Mouse (Mus musculus) spleen, postnatal 14 days (tissue): ENCODE measurements around the gene Tmem37.

Source experiments
- DNase-seq, 2 experiments: peaks; one replicate each; pipeline ENCODE4 v3.0.0; 2021 to 2022; ENCODE audit warnings: low spot score in 2 of 2

Tmem37 gene

DNA sequence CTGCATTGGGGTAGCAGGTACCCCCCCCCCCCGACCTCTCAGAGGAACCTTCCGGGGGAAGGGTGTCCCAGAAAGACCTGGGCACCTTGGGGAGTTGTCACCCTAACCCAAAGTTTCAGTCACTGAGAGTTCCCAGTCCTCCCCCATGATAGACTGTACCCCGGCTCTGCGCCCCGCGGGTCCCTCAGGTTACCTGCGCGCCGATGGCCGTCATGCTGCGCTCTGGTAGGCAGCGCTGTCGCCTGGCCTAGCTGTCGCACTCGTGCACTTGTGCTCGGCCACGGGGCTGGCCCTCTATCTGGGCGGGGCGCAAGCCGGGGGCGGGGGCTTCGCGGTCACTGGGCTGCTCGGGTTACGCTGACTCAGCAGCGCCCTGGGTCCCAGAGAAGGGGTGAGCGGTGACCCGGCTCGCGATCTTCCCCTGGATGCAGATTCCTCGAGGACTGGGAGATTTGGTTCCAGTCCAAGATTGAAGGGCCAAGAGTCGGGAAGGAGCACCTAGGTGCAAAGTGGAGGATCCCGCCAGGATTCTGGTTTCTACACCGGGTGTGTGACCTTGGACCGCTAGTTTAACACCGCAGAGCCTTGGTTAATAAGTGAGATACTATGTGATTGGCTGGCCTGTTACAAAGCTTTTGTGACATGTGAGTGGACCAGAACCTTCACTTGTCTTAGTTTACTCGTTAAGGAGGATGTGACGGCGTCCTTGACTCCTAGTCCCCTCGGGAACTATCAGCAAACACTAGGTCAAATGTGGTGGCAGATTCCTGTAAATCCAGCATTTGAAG, at the start of gene Tmem37:
Tmem37 (minus strand) TSS at position 556 of the 788 bp plus-strand sequence.
- no peak for DNase-seq

DNA sequence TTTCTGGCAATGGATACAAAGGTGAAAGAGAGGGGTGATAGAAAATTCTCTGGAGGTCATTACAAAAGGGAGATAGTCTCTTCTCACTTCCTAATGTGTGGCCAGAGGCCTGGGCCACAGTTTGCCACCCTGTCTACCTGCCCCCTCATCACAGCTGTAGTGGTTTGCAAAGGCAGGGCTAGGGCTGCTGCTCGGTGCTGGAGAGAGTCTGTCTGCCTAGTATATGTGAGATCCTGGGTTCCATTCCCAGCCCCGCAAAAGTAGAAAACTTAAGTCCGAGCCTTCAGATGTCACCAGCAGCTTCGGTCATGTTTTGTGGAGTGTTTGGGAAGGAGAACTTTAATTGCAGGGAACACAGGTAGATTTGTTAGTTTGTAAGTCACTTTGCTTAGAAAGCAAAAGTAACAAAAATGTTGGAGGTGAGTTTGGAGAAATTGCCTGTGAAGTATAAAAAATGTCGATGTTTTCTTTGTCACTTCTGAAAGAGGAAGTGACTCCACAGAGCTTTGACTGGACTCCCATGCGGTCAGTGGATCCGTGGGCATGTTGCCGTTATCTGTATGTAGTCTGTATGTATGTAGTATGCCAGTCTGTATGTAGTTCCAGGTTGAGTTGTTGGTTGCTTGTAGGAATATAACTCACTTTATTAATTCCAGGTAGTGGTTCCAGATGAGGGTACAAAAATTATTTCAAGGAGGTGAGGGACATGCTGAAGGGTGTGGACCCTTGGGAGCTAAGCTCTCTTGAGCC, 48.9 kb upstream of the Tmem37 start:
- DNase-seq = no peak

GRCm38 (mm10) chr1:120121930-120122530, 48.2 kb upstream of the Tmem37 start:
- DNase-seq = no peak

- DNase-seq = peak; percentile 90 to 91
These were observed 47.3 kb upstream of the Tmem37 start, which contains the start of the genes Dbi and 3110009E18Rik for GRCm38 (mm10) chr1:120120969-120121811. Gene Dbi (minus strand): TSS chr1:120121078. Gene 3110009E18Rik (plus strand): TSS chr1:120121187.

GRCm38 (mm10) chr1:120120141-120120968, 46.5 kb upstream of the Tmem37 start:
- DNase-seq = no peak

DNA sequence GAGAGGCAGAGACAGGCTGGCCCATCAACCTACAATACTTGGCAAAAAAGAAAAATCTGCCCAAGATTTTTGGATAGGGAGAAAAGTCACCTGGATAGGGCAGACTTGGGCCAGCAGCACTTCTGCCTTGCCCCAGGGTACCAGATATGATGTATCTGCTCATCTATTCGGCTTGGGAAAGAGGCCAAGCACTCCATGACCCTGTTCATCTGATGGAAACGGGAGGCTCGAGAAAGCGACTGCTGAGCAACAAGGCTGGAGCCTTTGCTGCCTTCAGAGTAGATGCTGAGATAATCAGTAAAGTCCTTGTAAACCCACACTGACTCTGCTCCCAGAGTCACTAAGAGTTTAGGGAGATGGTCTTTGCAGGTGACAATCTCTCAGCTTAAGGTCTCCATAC, 45.5 kb upstream of the Tmem37 start:
- no peak for DNase-seq

GRCm38 (mm10) chr1:120118854-120119253, 45.0 kb upstream of the Tmem37 start:
- no peak for DNase-seq

DNA sequence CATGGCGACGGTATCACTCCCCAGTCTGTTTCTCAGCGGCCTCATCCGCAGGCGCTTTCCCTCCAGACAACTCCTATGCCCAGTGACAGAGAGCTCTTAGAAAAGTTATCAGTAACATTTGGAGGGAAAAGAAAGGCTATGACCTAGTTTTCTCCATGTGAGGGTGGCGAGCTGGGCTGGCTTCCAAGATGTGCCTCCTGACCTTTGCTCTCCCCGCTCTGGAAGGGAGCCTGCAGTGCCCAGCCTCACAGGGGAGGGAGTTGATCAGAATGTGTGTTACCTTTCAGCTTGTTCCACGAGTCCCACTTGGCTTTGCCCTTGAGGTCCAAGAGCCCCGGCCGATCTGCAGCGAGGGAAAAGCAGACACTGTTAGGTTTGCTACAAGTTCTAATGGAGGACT, 42.2 kb upstream of the Tmem37 start:
- DNase-seq = no peak

GRCm38 (mm10) chr1:120115671-120116081, 41.8 kb upstream of the Tmem37 start:
- DNase-seq = no peak

DNA sequence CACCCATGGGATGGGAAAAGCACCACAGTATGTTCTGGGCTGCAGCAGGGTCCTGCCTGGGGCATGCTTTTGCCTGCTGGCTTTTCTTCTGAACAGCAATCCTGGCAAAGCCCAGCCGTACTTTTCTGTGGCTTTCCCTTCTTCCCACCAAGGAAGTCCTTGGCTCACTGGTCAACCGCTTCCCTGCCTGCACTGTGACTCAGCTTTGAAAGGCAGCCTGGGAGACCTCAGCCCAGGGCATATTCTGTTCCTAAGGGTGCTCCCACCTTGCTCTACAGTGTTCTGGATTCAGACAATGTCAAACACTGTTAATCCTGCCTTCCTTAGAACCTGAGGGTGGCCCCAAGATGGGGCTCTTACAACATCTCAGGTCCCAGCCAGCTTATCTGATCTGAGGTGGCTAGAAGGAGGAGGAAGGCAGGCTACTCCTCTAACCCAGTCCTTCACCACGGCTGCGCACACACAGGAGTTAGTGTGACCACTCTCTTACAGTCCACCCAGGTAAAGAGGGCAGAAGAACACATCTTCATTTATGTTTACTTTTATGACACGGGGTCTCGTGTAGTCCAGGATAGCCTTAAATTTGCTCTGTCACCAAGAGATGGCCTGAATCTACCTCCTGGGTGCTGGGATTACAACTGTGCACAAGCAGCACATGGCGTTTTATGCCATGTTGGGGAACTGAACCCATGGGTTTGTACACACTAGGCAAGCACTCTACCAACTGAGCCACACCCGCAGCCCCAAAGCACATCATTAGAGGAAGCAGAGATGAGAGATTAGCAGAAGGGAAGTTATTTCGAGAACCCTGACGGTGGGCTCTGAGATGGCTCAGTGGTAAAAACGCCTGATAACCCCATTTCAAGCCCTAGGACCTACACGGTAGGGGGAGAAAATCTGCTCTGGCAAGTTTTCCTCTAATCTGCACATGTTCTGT, 38.6 kb upstream of the Tmem37 start:
- DNase-seq = no peak

DNA sequence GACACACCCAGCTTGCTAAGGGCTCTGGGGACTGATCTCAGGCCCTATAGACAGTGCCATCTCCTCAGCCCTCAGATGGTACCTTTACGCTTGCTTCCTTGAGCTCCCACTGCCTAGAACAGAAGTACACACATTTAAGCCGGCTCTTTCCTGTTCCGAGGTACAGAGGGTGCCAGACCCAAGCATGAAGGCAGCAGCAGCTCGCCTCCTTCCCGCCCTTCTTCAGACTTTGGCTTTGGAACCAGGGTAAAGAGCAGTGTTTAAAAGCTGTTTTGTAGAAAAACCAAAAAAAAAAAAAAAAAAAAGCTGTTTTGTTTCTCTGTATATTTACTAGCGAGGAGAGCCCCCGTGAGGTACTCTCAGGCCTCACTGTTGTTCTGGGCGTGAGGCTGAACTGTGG, 37.9 kb upstream of the Tmem37 start:
- DNase-seq = no peak

- no peak for DNase-seq
These were observed 36.0 kb upstream of the Tmem37 start for GRCm38 (mm10) chr1:120109741-120110432.

- no peak for DNase-seq
These were observed 31.7 kb upstream of the Tmem37 start for GRCm38 (mm10) chr1:120105556-120105959.

DNA sequence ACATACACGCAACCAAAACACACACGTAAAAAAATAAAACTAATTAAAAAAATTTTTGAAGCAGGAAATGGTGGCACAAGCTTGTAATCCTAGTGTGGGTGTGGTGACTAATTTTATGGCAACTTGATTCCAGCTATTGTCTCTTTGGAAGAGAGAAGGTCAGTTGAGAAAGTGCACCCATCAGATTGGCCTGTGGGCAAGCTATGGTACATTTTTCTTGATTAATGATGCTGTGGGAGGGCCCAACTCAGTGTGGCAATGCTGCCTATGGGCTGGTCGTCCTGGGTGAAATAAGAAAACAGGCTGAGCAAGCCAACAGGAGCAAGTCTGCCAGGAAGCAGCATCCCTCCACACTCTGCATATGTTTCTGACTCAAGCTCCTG, 27.3 kb upstream of the Tmem37 start:
- DNase-seq = no peak

DNA sequence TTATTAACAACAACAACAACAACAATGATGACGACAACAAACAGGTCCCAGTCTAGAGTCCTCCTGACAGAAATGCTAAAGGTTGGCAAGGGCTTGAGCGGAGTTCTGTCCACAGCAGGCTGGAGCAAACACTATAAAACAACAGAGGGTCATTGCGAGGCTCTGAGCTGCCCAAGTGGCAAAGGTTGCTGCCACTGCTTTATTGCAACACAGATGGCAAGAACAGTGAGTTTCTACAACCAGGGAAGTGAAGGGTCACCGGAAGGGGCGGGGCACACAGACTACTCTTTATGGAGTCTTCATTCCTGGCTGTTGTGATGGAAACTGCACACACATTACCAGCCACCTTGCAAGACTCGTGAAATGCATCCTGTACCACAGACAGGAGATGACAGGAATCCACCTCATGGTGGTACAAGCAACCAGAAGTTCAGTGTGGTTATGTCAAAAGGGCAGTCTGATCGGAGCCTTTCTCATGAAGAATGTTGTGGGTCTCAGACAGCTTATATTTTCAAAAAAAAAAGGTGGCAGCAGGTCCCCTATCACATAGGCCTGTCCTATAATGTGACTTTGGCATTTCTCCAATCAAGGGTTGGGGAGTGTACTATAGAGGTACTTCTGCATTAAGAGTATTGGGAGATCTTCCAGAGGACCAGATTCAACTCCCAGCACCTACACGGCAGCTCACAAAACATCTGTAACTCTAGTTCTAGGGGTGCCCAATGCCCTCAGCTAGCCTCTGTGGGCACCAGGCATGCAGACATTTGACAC, 26.8 kb upstream of the Tmem37 start:
- no peak for DNase-seq

GRCm38 (mm10) chr1:120099483-120099882, 25.6 kb upstream of the Tmem37 start:
- no peak for DNase-seq

DNA sequence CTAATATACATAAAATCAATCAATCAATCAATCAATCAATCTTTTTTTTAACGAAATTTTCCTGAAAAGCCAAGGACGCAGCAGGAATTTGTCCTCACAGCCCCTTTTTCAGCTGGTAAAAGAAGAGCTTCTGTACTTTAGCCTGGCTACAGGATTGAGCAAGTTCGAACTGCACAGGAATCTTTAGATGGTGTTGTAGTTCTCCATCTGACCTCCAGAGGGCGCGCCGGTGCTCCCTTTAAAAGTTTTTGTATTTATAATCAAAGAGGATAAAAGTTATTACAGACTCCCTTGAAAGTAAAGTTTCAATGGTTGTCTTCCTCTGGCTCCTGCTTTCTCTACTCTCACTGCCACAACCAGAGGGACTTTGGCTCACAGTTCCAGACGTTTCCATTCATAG, 24.5 kb upstream of the Tmem37 start:
- DNase-seq = peak in 1 of 2 experiments; percentile 38

DNA sequence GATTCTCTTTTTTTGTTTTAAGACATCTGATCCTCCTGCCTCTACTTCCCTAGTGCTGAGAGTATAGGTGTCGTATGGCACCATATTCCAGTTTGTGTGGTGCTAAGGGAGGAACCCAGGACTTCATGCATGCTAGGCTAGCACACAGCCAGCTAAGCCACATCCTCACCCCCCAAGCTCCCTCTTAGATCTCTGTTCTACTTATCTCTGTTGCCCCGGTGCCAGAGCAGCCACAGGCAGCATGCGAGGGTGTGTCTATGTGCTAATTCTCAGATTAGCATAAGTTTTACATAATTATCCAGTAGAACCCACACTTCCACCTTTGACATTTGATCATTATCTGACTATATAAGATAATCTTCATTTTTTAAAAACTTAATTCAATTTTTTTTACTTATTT, 21.0 kb upstream of the Tmem37 start:
- DNase-seq = no peak
